Mouse (Mus musculus) stomach, postnatal 0 days (tissue): ENCODE measurements around the gene AI182371.

Source experiments
- CTCF ChIP-seq: IDR thresholded peaks from 2 replicates; pipeline ENCODE4 v1.5.1; 2016; ENCODE audit warnings: antibody characterized with exemption, low read depth, mild to moderate bottlenecking, moderate library complexity
- EP300 ChIP-seq: optimal IDR thresholded peaks from 2 replicates; pipeline ENCODE3; 2016; ENCODE audit warnings: antibody characterized with exemption

DNA sequence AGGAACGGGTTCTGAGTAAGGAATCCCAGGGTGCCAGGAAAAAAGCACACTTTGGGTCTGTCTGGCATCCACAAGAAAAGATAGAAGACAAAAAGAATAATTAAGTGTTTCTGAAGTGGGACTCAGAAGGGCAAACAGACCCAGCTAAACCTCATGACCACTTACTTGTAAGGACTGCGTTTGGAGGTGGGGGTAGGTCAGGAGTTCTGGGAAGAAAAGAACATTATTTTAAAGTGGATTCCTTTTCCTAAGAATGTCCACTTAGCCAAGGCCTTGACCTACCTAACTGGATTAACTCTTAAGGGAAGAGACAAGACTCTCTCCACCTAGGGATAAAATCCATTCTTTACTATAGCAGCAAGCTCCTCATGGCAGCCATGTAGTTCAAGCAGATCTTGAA, 28.8 kb downstream of the AI182371 start:
- no peak for TF ChIP-seq CTCF
- no peak for TF ChIP-seq EP300
